Mouse (Mus musculus): ENCODE measurements around the gene Smad5. TPM values are rescaled to one million over a fixed set of nuclear protein-coding genes. Genes with fewer than 3 reads are reported as not detected.

Smad5 gene
- polyA plus RNA-seq, 1 experiment from 2014 or later, result 52.6 TPM

DNA sequence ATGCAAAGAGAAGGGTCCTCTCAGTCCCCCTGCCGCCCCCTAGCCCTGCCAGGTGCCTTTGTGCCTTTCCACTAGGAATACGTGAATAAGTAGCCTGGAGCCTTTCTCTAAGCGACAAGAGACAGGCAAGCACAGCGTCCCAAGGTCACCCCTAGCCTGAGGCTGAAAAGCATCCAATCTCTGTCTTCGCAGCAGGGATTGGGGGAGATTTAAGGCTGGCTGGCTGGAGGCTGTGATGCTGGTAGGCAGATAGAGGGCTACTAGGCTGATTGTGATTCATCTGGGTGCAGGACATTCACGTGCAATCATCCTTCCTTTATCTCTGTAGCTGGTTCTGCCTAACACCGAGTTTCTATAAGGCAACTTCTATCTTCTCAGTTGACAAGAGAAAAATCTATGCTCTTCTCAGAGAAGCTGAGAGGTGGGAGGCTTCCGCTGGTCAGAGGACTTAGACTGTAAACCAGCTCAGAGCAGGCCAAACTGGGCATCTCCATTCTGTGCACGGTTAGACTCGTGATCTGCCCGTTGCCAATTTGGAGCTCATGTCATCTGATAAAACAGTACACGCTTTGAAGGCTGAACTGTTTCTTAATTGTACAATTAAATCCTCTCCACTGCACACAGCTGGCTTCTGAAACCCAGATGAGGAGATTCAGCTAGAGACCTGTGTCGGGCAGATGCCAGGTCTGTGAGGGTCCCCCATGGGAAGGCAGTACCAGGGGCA lies 78.1 kb downstream of the Smad5 start:
- H3K36me3 ChIP-seq, result no peaks in the 10 kb centered on the region
- peaks cover 4% of the 10 kb centered on the region; the same call in 1 of the 2 replicates for H3K9me3 ChIP-seq
- ATAC-seq (ENCODE audit: insufficient number of reproducible peaks, insufficient read depth, low FRiP score, low TSS enrichment, low read depth), result no peak
- no peaks in the 10 kb centered on the region for H3K27me3 ChIP-seq
- H3K4me2 ChIP-seq, result no peak overlapping the region
- H3K4me1 ChIP-seq (replicated peaks), result 0 out of 2 replicates have a peak, but pooled peaks cover 6% of the 10 kb centered on the region
- no peak overlapping the region for H3K4me3 ChIP-seq (replicated peaks)
- H3K9ac ChIP-seq (replicated peaks), result no peak overlapping the region
- no peak overlapping the region for H3K27ac ChIP-seq
- WGBS, result 75% methylated on average over 13 of the region's 13 CpGs

GRCm38 (mm10) chr13:56781697-56782096 lies 78.9 kb downstream of the Smad5 start:
- H3K9me3 ChIP-seq, result peaks cover 4% of the 10 kb centered on the region; the same call in 1 of the 2 replicates

DNA sequence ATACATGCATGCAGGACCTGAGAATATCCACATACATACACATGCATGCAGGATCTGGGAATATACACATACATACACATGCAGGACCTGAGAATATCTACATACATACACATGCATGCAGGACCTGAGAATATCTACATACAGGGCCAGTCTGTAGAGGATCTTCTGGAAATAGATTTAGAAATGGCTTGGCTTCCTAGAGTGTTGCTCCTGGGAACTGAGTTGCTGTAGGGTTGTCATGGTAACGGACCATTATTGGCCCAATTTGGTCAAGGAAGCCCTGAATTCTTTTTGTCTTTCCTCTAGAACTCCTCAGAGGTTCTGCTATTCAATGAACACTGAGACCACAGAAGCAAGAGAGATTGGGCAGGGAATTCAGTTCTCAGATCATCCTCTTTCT lies 79.8 kb downstream of the Smad5 start:
- no peaks in the 10 kb centered on the region for H3K36me3 ChIP-seq
- no peaks in the 10 kb centered on the region for H3K27me3 ChIP-seq
- peaks cover 4% of the 10 kb centered on the region; the same call in 1 of the 2 replicates for H3K9me3 ChIP-seq
- no peak for ATAC-seq (ENCODE audit: insufficient number of reproducible peaks, insufficient read depth, low FRiP score, low TSS enrichment, low read depth)
- H3K9ac ChIP-seq (replicated peaks), result no peak overlapping the region
- H3K4me1 ChIP-seq (replicated peaks), result no peaks in the 10 kb centered on the region
- 72% methylated on average over 1 of the region's 1 CpGs for WGBS
- no peak overlapping the region for H3K4me3 ChIP-seq (replicated peaks)
- H3K27ac ChIP-seq, result no peak overlapping the region
- H3K4me2 ChIP-seq, result no peak overlapping the region

More at GRCm38 (mm10) chr13:56781697-56782096, 78.9 kb downstream of the Smad5 start:
- no peak for ATAC-seq (ENCODE audit: insufficient number of reproducible peaks, insufficient read depth, low FRiP score, low TSS enrichment, low read depth)
- Histone ChIP-seq H3K9ac (replicated peaks) (no peak overlapping the region), H3K27ac (no peak overlapping the region), H3K27me3 (no peaks in the 10 kb centered on the region), H3K4me3 (replicated peaks) (no peak overlapping the region), H3K4me1 (replicated peaks) (no peaks in the 10 kb centered on the region), H3K36me3 (no peaks in the 10 kb centered on the region), H3K4me2 (no peak overlapping the region)
- WGBS, result 89% methylated on average over 3 of the region's 3 CpGs

- H3K4me1 ChIP-seq (replicated peaks), result peaks cover 18% of the 10 kb centered on the region
- no peak overlapping the region for H3K9ac ChIP-seq (replicated peaks)
- no peak overlapping the region for H3K27ac ChIP-seq
- no peak overlapping the region for H3K4me3 ChIP-seq (replicated peaks)
- no peak overlapping the region for H3K4me2 ChIP-seq
- no peaks in the 10 kb centered on the region for H3K9me3 ChIP-seq
- H3K27me3 ChIP-seq, result no peaks in the 10 kb centered on the region
- ATAC-seq (ENCODE audit: insufficient number of reproducible peaks, insufficient read depth, low FRiP score, low TSS enrichment, low read depth), result no peak
- no peaks in the 10 kb centered on the region for H3K36me3 ChIP-seq
- 80% methylated on average over 3 of the region's 3 CpGs for WGBS
Observed at GRCm38 (mm10) chr13:56790683-56791082, 87.9 kb downstream of the Smad5 start.

Other genes starting within 250 kb of the Smad5 start
- gene Il9, start 220.8 kb upstream of the Smad5 start, polyA plus RNA-seq (2016; fragmentation: Nextera tagmentation; extraction: Ambion mirVana), result not detected in 2 replicates
- 2.8 TPM in 2 replicates for gene Fbxl21, start 180.5 kb upstream of the Smad5 start, polyA plus RNA-seq (2016; fragmentation: Nextera tagmentation; extraction: Ambion mirVana)
- gene Lect2, start 154.5 kb upstream of the Smad5 start, polyA plus RNA-seq (2016; fragmentation: Nextera tagmentation; extraction: Ambion mirVana), result not detected in 2 replicates
- 111 and 113 TPM in 2 replicates for gene Tgfbi, start 93.5 kb upstream of the Smad5 start, polyA plus RNA-seq (2016; fragmentation: Nextera tagmentation; extraction: Ambion mirVana)
- gene Gm45623, start 50.8 kb downstream of the Smad5 start, polyA plus RNA-seq (2016; fragmentation: Nextera tagmentation; extraction: Ambion mirVana), result not detected in 2 replicates
- not detected in 2 replicates for gene Trpc7, start 193.0 kb downstream of the Smad5 start, polyA plus RNA-seq (2016; fragmentation: Nextera tagmentation; extraction: Ambion mirVana)

Data from limb, embryonic 12.5 days (tissue).